ENCODE assay signal across 10 mouse cellular contexts in the genomic region with DNA sequence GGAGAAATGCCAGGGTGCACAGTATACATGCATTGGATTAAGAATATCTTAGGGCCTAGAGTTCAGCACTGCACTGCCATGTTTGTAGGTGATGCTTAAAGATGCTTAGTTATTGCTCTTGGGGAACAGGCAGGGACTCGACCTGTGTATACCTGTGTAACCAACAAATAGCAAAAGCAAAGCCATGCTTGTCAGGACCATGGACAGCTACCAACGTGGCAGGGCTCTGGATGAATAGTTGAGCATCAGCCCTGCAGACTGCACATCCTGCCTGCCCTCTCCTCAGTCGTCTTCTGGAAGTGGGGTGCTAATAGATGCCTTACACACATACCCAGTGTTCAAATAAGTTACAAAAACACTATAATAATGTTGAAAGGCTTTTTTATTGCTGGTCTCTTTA.
DNase-seq lines count a peak whose midpoint lies in the region; ATAC-seq and TF ChIP-seq lines count a peak whose summit lies in the region.
"Had no signal": no experiment of that assay in that cellular context is flagged by ENCODE, and none has a peak within 500 bp of the region (broad histone marks: within the 10 kb centered on the region; RNA-seq: fewer than 3 reads in every experiment).

No protein-coding gene starts in this region.

- ATAC-seq in lung, embryonic 14.5 days (ENCODE audit: insufficient read depth) = peak; percentile 24; the same call in 1 of the 2 replicates
- no peak for ATAC-seq in megakaryocyte-erythroid progenitor cell, adult 5-6 weeks (replicated peaks; ENCODE audit: low FRiP score, low TSS enrichment, poor library complexity, severe bottlenecking)

- 1% methylated on average over 3 of the region's 3 CpGs for WGBS in lung, embryonic 14.5 days

- H3K9me3 ChIP-seq in lung, embryonic 14.5 days (ENCODE audit: low read depth, low read length) = no peaks in the 10 kb centered on the region
- H3K9me3 ChIP-seq: embryonic facial prominence, embryonic 12.5 days had no signal

- TF ChIP-seq CTCF in lung, embryonic 14.5 days (IDR thresholded peaks at IDR 0.05; ENCODE audit: low read depth) = no peak
- no peak for TF ChIP-seq CTCF in left cerebral cortex, adult 2 months (IDR thresholded peaks at IDR 0.05)

- no peak overlapping the region for H3K4me3 ChIP-seq in lung, embryonic 14.5 days (ENCODE audit: low read depth, low read length)
- no peak overlapping the region for H3K4me3 ChIP-seq in left cerebral cortex, adult 2 months
- H3K4me3 ChIP-seq: embryonic facial prominence, embryonic 12.5 days had no signal

- no peak overlapping the region for H3K4me2 ChIP-seq in lung, embryonic 14.5 days
- H3K4me2 ChIP-seq: embryonic facial prominence, embryonic 12.5 days had no signal

- H3K27ac ChIP-seq in lung, embryonic 14.5 days (ENCODE audit: low read depth) = no peak overlapping the region
- H3K27ac ChIP-seq in left cerebral cortex, adult 2 months = no peak overlapping the region
- H3K27ac ChIP-seq: embryonic facial prominence, embryonic 12.5 days; macrophage had no signal

- DNase-seq in ovary, postnatal 10 days (ENCODE audit: low spot score) = peak; percentile 27
- DNase-seq in ovary, adult 18-20 months (ENCODE audit: low spot score) = no peak
- DNase-seq in adrenal gland, postnatal 36 days = peak; percentile 62
- DNase-seq in hindlimb bud, embryonic 11.5 days (ENCODE audit: extremely low spot score, low read depth, low spot score) = peak; percentile 81
- DNase-seq in lung, embryonic 14.5 days = peak; percentile 92
- DNase-seq in urinary bladder, postnatal 25 days (ENCODE audit: low spot score) = peak; percentile 41
- no peak for DNase-seq in left cerebral cortex, adult 2 months (ENCODE audit: extremely low spot score in 1 of 2, low spot score in 2 of 2)

- no peaks in the 10 kb centered on the region for H3K36me3 ChIP-seq in lung, embryonic 14.5 days (ENCODE audit: insufficient read depth)
- H3K36me3 ChIP-seq: embryonic facial prominence, embryonic 12.5 days had no signal

- no peaks in the 10 kb centered on the region for H3K4me1 ChIP-seq in lung, embryonic 14.5 days (ENCODE audit: insufficient read depth)
- H3K4me1 ChIP-seq: embryonic facial prominence, embryonic 12.5 days had no signal

- H3K9ac ChIP-seq in lung, embryonic 14.5 days = no peak overlapping the region
- H3K9ac ChIP-seq: embryonic facial prominence, embryonic 12.5 days had no signal

- intact Hi-C loops in left cerebral cortex, adult 2 months (cut with DNase I) = no loop called here

- no peaks in the 10 kb centered on the region for H3K27me3 ChIP-seq in lung, embryonic 14.5 days (ENCODE audit: insufficient read depth, low read length)
- H3K27me3 ChIP-seq: embryonic facial prominence, embryonic 12.5 days had no signal

Comparison
In these comparisons a context has a peak if more than half of its experiments do, and no peak if none do; other contexts are left out.
1. DNase-seq: peak in ovary, postnatal 10 days (single experiment), adrenal gland, postnatal 36 days (2 of 2), hindlimb bud, embryonic 11.5 days (single experiment), lung, embryonic 14.5 days (single experiment) and urinary bladder, postnatal 25 days (single experiment); none in ovary, adult 18-20 months (single experiment) and left cerebral cortex, adult 2 months (0 of 2).